Comparison of ENCODE assay signal across 18 mouse cellular contexts in the genomic region with DNA sequence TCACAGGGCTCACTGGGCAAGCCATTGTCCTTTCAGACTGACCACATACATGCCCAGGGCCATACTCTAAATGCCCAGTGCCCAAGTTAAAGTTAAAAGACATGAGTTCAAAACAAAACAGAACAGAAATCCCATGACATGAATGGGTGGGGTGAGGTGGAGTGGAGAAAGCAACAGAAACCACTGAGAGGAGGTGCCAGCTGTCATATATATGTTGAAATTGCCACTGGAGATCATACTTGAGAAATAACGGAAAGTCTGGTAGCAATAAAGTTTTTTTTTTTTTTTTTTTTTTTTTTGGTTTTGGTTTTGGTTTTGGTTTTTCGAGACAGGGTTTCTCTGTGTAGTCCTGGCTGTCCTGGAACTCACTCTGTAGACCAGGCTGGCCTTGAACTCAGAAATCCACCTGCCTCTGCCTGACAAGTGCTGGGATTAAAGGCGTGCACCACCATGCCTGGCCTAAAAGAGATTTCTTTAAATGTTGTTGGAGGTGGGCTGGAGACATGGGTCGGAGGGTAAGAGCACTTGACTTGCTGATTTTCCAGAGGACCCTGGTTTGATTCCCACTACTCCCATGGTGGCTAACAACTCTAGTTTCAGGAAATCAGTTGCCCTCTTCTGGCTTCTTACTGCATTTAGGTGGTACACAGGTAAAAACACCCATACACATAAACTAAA. TPM values are rescaled to one million over a fixed set of nuclear protein-coding genes. Genes with fewer than 3 reads are reported as not detected.
A peak's percentile ranks its signal among the peaks of the same experiment; 100 is the strongest.
DNase-seq lines count a peak whose midpoint lies in the region; ATAC-seq and TF ChIP-seq lines count a peak whose summit lies in the region.
"Had no signal": no experiment of that assay in that cellular context is flagged by ENCODE, and none has a peak within 500 bp of the region (broad histone marks: within the 10 kb centered on the region; RNA-seq: fewer than 3 reads in every experiment).

No protein-coding gene starts in this region.

- 60% methylated on average over 4 of the region's 4 CpGs for WGBS in liver, postnatal 0 days (ENCODE audit: insufficient replicate concordance)

- TF ChIP-seq CTCF in liver, postnatal 0 days (IDR thresholded peaks at IDR 0.05; ENCODE audit: low read depth): no peak

- peak; percentile 53 for ATAC-seq in activated CD4-positive, CD25-positive, alpha-beta regulatory T cell, adult 4 months
- no peak for ATAC-seq in liver, postnatal 0 days
- ATAC-seq: forebrain, embryonic 16.5 days had no signal

- H3K36me3 ChIP-seq in liver, postnatal 0 days (replicated peaks; ENCODE audit: insufficient read depth, low read length): no peaks in the 10 kb centered on the region
- H3K36me3 ChIP-seq: limb, embryonic 10.5 days; neural tube, embryonic 12.5 days had no signal

- TF ChIP-seq EP300 in liver, postnatal 0 days (IDR thresholded peaks at IDR 0.05; ENCODE audit: low read depth): no peak

- H3K4me1 ChIP-seq in liver, postnatal 0 days (ENCODE audit: insufficient read depth): peaks cover 37% of the 10 kb centered on the region
- H3K4me1 ChIP-seq: limb, embryonic 10.5 days; neural tube, embryonic 12.5 days had no signal

- no peaks in the 10 kb centered on the region for H3K9me3 ChIP-seq in liver, postnatal 0 days (ENCODE audit: low read length)
- H3K9me3 ChIP-seq: limb, embryonic 10.5 days; neural tube, embryonic 12.5 days had no signal

- peak overlapping the region; percentile 38; the same call in 1 of the 2 replicates for H3K4me2 ChIP-seq in liver, postnatal 0 days (ENCODE audit: low read depth, low read length)
- H3K4me2 ChIP-seq: heart, embryonic 11.5 days; neural tube, embryonic 12.5 days had no signal

- no peak overlapping the region for H3K4me3 ChIP-seq in liver, postnatal 0 days (ENCODE audit: low read depth, low read length)
- H3K4me3 ChIP-seq: limb, embryonic 10.5 days; neural tube, embryonic 12.5 days had no signal

- H3K27ac ChIP-seq in liver, postnatal 0 days (ENCODE audit: low read depth): peak overlapping the region; percentile 71
- H3K27ac ChIP-seq: limb, embryonic 10.5 days; neural tube, embryonic 12.5 days; stomach, postnatal 0 days had no signal

- DNase-seq in thymus, postnatal 0 days (ENCODE audit: low spot score): peak; percentile 38
- no peak for DNase-seq in thymus, postnatal 36 days
- DNase-seq in liver, postnatal 0 days: no peak
- no peak for DNase-seq in kidney, adult 11 months
- no peak for DNase-seq in layer of hippocampus, postnatal 10 days (ENCODE audit: low spot score in 2 of 2)
- DNase-seq in kidney, postnatal 4 days: no peak
- DNase-seq: adrenal gland, postnatal 25 days; cerebellum, adult 11 months; gastrocnemius, postnatal 10 days; heart, postnatal 36 days; kidney, postnatal 14 days; midbrain, embryonic 14.5 days had no signal

- no peak overlapping the region for H3K9ac ChIP-seq in liver, postnatal 0 days (replicated peaks)
- H3K9ac ChIP-seq: neural tube, embryonic 12.5 days had no signal

- no peaks in the 10 kb centered on the region for H3K27me3 ChIP-seq in liver, postnatal 0 days (ENCODE audit: insufficient read depth, low read length)
- H3K27me3 ChIP-seq: neural tube, embryonic 12.5 days had no signal

RNA-seq across cellular contexts. Expression of a gene that starts 41.1 kb away (rescaled TPM):
- polyA plus RNA-seq in thymus, postnatal 0 days (2015; fragmentation: Nextera tagmentation; extraction: Ambion mirVana): 93.2 and 100 TPM in 2 replicates
- polyA plus RNA-seq in activated CD4-positive, CD25-positive, alpha-beta regulatory T cell, adult 4 months (2017; shearing (Covaris generic)): 1 to 10 TPM in 1 of 2 experiments, under 1 TPM in 1; 0.73 to 1.9 TPM
- 75.0 and 82.0 TPM in 2 replicates for polyA plus RNA-seq in liver, postnatal 0 days (2015; fragmentation: Nextera tagmentation; extraction: Ambion mirVana)
- total RNA-seq in layer of hippocampus, postnatal 10 days (2021): 10 to 100 TPM; 84.5 to 87.4 TPM

Comparison
In these comparisons a context has a peak if more than half of its experiments do, and no peak if none do; other contexts are left out.
1. RNA of a gene that starts 41.1 kb away (polyA plus RNA-seq): 93.2 to 100 TPM in thymus, postnatal 0 days and 75.0 to 82.0 TPM in liver, postnatal 0 days; 0.73 to 1.9 TPM in activated CD4-positive, CD25-positive, alpha-beta regulatory T cell, adult 4 months; every median in the first group is over 10 times any median in the second.